Mouse (Mus musculus) neural tube, embryonic 15.5 days (tissue): ENCODE results near the gene Sptb. TPM values are rescaled to one million over a fixed set of nuclear protein-coding genes. Genes with fewer than 3 reads are reported as not detected.

ENCODE experiments used
- ATAC-seq: fragments of 200-750 bp; cut with Nextera tagmentation; 2 replicates; pipeline ENCODE4 v1.8.0; 2017; ENCODE audit warnings: mild to moderate bottlenecking, moderate TSS enrichment, moderate library complexity; ENCODE audit not compliant: low FRiP score
- H3K27ac ChIP-seq: fragments of 300-500 bp; sonication (generic); replicated peaks from 2 replicates; pipeline ENCODE4 v1.5.1; 2015; ENCODE audit warnings: mild to moderate bottlenecking, inconsistent platforms
- H3K27me3 ChIP-seq: fragments of 300-500 bp; sonication (generic); replicated peaks from 2 replicates; pipeline ENCODE4 v1.6.1; 2015; ENCODE audit warnings: inconsistent platforms
- H3K36me3 ChIP-seq: fragments of 300-500 bp; sonication (generic); 2 replicates; pipeline ENCODE4 v1.6.1; 2015; ENCODE audit warnings: inconsistent platforms
- H3K4me1 ChIP-seq: fragments of 300-500 bp; sonication (generic); 2 replicates; pipeline ENCODE4 v1.6.1; 2015; ENCODE audit warnings: inconsistent platforms
- H3K4me2 ChIP-seq: fragments of 300-500 bp; sonication (generic); 2 replicates; pipeline ENCODE4 v1.6.1; 2015; ENCODE audit warnings: inconsistent platforms, mild to moderate bottlenecking, moderate library complexity
- H3K4me3 ChIP-seq: fragments of 300-500 bp; sonication (generic); replicated peaks from 2 replicates; pipeline ENCODE4 v1.5.1; 2015; ENCODE audit warnings: mild to moderate bottlenecking, inconsistent platforms
- H3K9ac ChIP-seq: fragments of 300-500 bp; sonication (generic); replicated peaks from 2 replicates; pipeline ENCODE4 v1.6.1; 2015; ENCODE audit warnings: mild to moderate bottlenecking, inconsistent platforms
- H3K9me3 ChIP-seq: fragments of 300-500 bp; sonication (generic); replicated peaks from 2 replicates; pipeline ENCODE4 v1.6.1; 2016; ENCODE audit warnings: inconsistent platforms
- WGBS: fragments of 180-500 bp; shearing (Covaris S2); methylation state at CpG from one replicate; pipeline ENCODE4 v1.1.7; 2015; ENCODE audit warnings: mixed read lengths; 5-methylcytosine and 5-hydroxymethylcytosine counted together
- microRNA-seq: library from miRNA; unstranded; fragments of <30 nt; microRNA quantifications from one replicate; pipeline ENCODE4, GENCODE M21; 2017
- polyA plus RNA-seq: library from polyadenylated mRNA; unstranded; fragments of >200 nt; fragmentation: Nextera tagmentation; extraction: Ambion mirVana; gene quantifications from 2 replicates; pipeline ENCODE4 v1.2.1, GENCODE M21; 2015

Sptb gene
- polyA plus RNA-seq, 1 experiment from 2014 or later = 7.3 TPM

- Histone ChIP-seq H3K27me3 (peaks cover 65% of the 10 kb centered on the region), H3K9me3 (no peaks in the 10 kb centered on the region)
- no peak for ATAC-seq
Observed at GRCm38 (mm10) chr12:76535471-76535900, 174.9 kb downstream of the Sptb start.

GRCm38 (mm10) chr12:76534641-76535283 is 175.6 kb downstream of the Sptb start:
- H3K4me1 ChIP-seq = peaks cover 22% of the 10 kb centered on the region
- peak overlapping the region; percentile 55 for H3K4me3 ChIP-seq
- peak overlapping the region; percentile 99 for H3K4me2 ChIP-seq
- peaks cover 69% of the 10 kb centered on the region for H3K27me3 ChIP-seq
- no peak overlapping the region for H3K27ac ChIP-seq
- no peak for ATAC-seq
- WGBS = 27% methylated on average over 9 of the region's 9 CpGs
- H3K36me3 ChIP-seq = no peaks in the 10 kb centered on the region
- no peaks in the 10 kb centered on the region for H3K9me3 ChIP-seq
- H3K9ac ChIP-seq = no peak overlapping the region

More at GRCm38 (mm10) chr12:76535471-76535900, 174.9 kb downstream of the Sptb start:
- no peak overlapping the region for H3K9ac ChIP-seq
- no peak overlapping the region for H3K4me3 ChIP-seq
- no peak overlapping the region for H3K27ac ChIP-seq
- peak overlapping the region; percentile 99; the same call in 1 of the 2 replicates for H3K4me2 ChIP-seq
- 49% methylated on average over 9 of the region's 9 CpGs for WGBS
- peaks cover 22% of the 10 kb centered on the region for H3K4me1 ChIP-seq
- no peaks in the 10 kb centered on the region for H3K36me3 ChIP-seq

GRCm38 (mm10) chr12:76534233-76534632 is 176.1 kb downstream of the Sptb start:
- no peaks in the 10 kb centered on the region for H3K36me3 ChIP-seq
- H3K9me3 ChIP-seq = no peaks in the 10 kb centered on the region
- no peak overlapping the region for H3K27ac ChIP-seq
- peaks cover 69% of the 10 kb centered on the region for H3K27me3 ChIP-seq
- WGBS = 3% methylated on average over 11 of the region's 11 CpGs
- no peak for ATAC-seq
- H3K4me3 ChIP-seq = peak overlapping the region; percentile 55
- peak overlapping the region; percentile 99 for H3K4me2 ChIP-seq
- H3K4me1 ChIP-seq = peaks cover 22% of the 10 kb centered on the region
- peak overlapping the region; percentile 51; the same call in 1 of the 2 replicates for H3K9ac ChIP-seq

- H3K4me1 ChIP-seq = peaks cover 22% of the 10 kb centered on the region
- H3K9ac ChIP-seq = peak overlapping the region; percentile 51
- peak overlapping the region; percentile 55 for H3K4me3 ChIP-seq
- WGBS = under 1% methylated on average over 49 of the region's 74 CpGs
- H3K27me3 ChIP-seq = peaks cover 69% of the 10 kb centered on the region
- peak overlapping the region; percentile 99 for H3K4me2 ChIP-seq
- ATAC-seq = peak; percentile 77
- H3K9me3 ChIP-seq = no peaks in the 10 kb centered on the region
- H3K36me3 ChIP-seq = no peaks in the 10 kb centered on the region
- no peak overlapping the region for H3K27ac ChIP-seq
Observed at GRCm38 (mm10) chr12:76533377-76534222, 176.7 kb downstream of the Sptb start.

GRCm38 (mm10) chr12:76532926-76533376 is 177.4 kb downstream of the Sptb start:
- ATAC-seq = 0 out of 2 replicates have a peak, but pooled peaks have one; percentile 13
- WGBS = under 1% methylated on average over 31 of the region's 31 CpGs
- Histone ChIP-seq H3K36me3 (no peaks in the 10 kb centered on the region), H3K27me3 (peaks cover 69% of the 10 kb centered on the region), H3K9ac (peak overlapping the region; percentile 51), H3K27ac (no peak overlapping the region), H3K9me3 (no peaks in the 10 kb centered on the region), H3K4me3 (peak overlapping the region; percentile 55), H3K4me2 (peak overlapping the region; percentile 99), H3K4me1 (peaks cover 22% of the 10 kb centered on the region)

- H3K4me1 ChIP-seq = peaks cover 22% of the 10 kb centered on the region
- H3K27me3 ChIP-seq = peaks cover 69% of the 10 kb centered on the region
- 4% methylated on average over 19 of the region's 19 CpGs for WGBS
- H3K36me3 ChIP-seq = no peaks in the 10 kb centered on the region
- no peak overlapping the region for H3K27ac ChIP-seq
- H3K4me2 ChIP-seq = peak overlapping the region; percentile 99
- H3K4me3 ChIP-seq = peak overlapping the region; percentile 55
- H3K9ac ChIP-seq = no peak overlapping the region
- no peaks in the 10 kb centered on the region for H3K9me3 ChIP-seq
- ATAC-seq = no peak
Observed at GRCm38 (mm10) chr12:76531986-76532925, 178.1 kb downstream of the Sptb start.

GRCm38 (mm10) chr12:76530580-76531139 is 179.7 kb downstream of the Sptb start, which contains the start of gene Plekhg3:
Gene Plekhg3 (plus strand): TSS chr12:76530891.
- Histone ChIP-seq H3K9ac (no peak within 1 kb of the TSS), H3K9me3 (no peaks in the 10 kb centered on the region), H3K4me1 (peaks cover 22% of the 10 kb centered on the region), H3K27ac (no peak within 1 kb of the TSS), H3K4me2 (no peak within 1 kb of the TSS), H3K27me3 (peaks cover 56% of the 10 kb centered on the region), H3K4me3 (no peak within 1 kb of the TSS), H3K36me3 (no peaks in the 10 kb centered on the region)
- no peak for ATAC-seq
- WGBS = 38% methylated on average over 6 of the region's 6 CpGs

Small RNA genes lying within 50 kb of the gene (microRNA-seq; reads per million reads assigned to microRNA genes)
- not detected for gene Mir5135

Other genes starting within 250 kb of the Sptb start
- 1.1 and 3.6 TPM in 2 replicates for gene Plekhg3, start 179.7 kb downstream of the Sptb start, polyA plus RNA-seq
- 163 and 173 TPM in 2 replicates for gene Churc1, start 55.0 kb upstream of the Sptb start, polyA plus RNA-seq
- gene Fntb, start 55.0 kb upstream of the Sptb start, polyA plus RNA-seq = 41.5 and 43.9 TPM in 2 replicates
- 0.28 and 4.2 TPM in 2 replicates for gene Gpx2, start 85.0 kb upstream of the Sptb start, polyA plus RNA-seq
- 43.6 and 45.8 TPM in 2 replicates for gene Rab15, start 112.4 kb upstream of the Sptb start, polyA plus RNA-seq